Comparison of ENCODE assay signal across 10 mouse cellular contexts in genomic region chr15:78878792-78879516, GRCm38 (mm10). TPM values are rescaled to one million over a fixed set of nuclear protein-coding genes. Genes with fewer than 3 reads are reported as not detected.
DNase-seq lines count a peak whose midpoint lies in the region; ATAC-seq and TF ChIP-seq lines count a peak whose summit lies in the region.
"Not testable (repeated sequence)": the region's sequence is repeated elsewhere in the genome, so short reads cannot be mapped to it uniquely, and the experiment has no call there.
"Had no signal": no experiment of that assay in that cellular context is flagged by ENCODE, and none has a peak within 500 bp of the region (broad histone marks: within the 10 kb centered on the region; RNA-seq: fewer than 3 reads in every experiment).

No protein-coding gene starts in this region.

- ATAC-seq in forebrain, embryonic 13.5 days; heart, embryonic 15.5 days (replicated peaks; ENCODE audit: insufficient number of reproducible peaks, insufficient read depth, low FRiP score, low read depth); kidney, embryonic 15.5 days (replicated peaks; ENCODE audit: low FRiP score); liver, embryonic 15.5 days (ENCODE audit: insufficient read depth): not testable (repeated sequence)

- H3K9me3 ChIP-seq in forebrain, embryonic 13.5 days (replicated peaks); heart, embryonic 15.5 days (replicated peaks); kidney, embryonic 15.5 days (replicated peaks); liver, embryonic 15.5 days (replicated peaks): not testable (repeated sequence)

- not testable (repeated sequence) for H3ac ChIP-seq in myocyte (ENCODE audit: control insufficient read depth, insufficient read length)

- not testable (repeated sequence) for H3K4me3 ChIP-seq in bone marrow, adult 2 months (replicated peaks; ENCODE audit: control insufficient read depth, low read depth, low read length); forebrain, embryonic 13.5 days; heart, embryonic 15.5 days; kidney, embryonic 15.5 days (replicated peaks); liver, embryonic 15.5 days (replicated peaks)
- H3K4me3 ChIP-seq in myocyte, result peak overlapping the region; percentile 68

- peak; percentile 62 to 78 for DNase-seq in lung, postnatal 4 days
- DNase-seq in thymus, postnatal 0 days (ENCODE audit: low spot score), result peak; percentile 41

- peak overlapping the region; percentile 59 for H3K27ac ChIP-seq in bone marrow, adult 2 months (ENCODE audit: control insufficient read depth, insufficient read depth, low read depth, low read length, poor library complexity)
- not testable (repeated sequence) for H3K27ac ChIP-seq in forebrain, embryonic 13.5 days
- H3K27ac ChIP-seq in heart, embryonic 15.5 days, result 0 out of 2 replicates have a peak overlapping the region, but pooled peaks have one; percentile 7
- H3K27ac ChIP-seq in kidney, embryonic 15.5 days, result peak overlapping the region; percentile 51
- H3K27ac ChIP-seq in liver, embryonic 15.5 days (replicated peaks), result peak overlapping the region; percentile 96

- not testable (repeated sequence) for H3K79me2 ChIP-seq in myocyte (ENCODE audit: control insufficient read depth, insufficient read depth)

- not testable (repeated sequence) for TF ChIP-seq CTCF in bone marrow, adult 2 months (IDR thresholded peaks at IDR 0.05; ENCODE audit: control insufficient read depth, insufficient read depth, low read length)

- peaks cover 41% of the 10 kb centered on the region for H3K36me3 ChIP-seq in forebrain, embryonic 13.5 days (ENCODE audit: poor library complexity, severe bottlenecking)
- peaks cover 31% of the 10 kb centered on the region for H3K36me3 ChIP-seq in heart, embryonic 15.5 days
- H3K36me3 ChIP-seq in kidney, embryonic 15.5 days, result peaks cover 43% of the 10 kb centered on the region
- peaks cover 36% of the 10 kb centered on the region for H3K36me3 ChIP-seq in liver, embryonic 15.5 days (replicated peaks)
- peaks cover 12% of the 10 kb centered on the region for H3K36me3 ChIP-seq in myocyte (ENCODE audit: control insufficient read depth, insufficient read depth)

- 8% methylated on average over 7 of the region's 7 CpGs for WGBS in bone marrow, adult 2 months
- 77% methylated on average over 7 of the region's 7 CpGs for WGBS in forebrain, embryonic 13.5 days
- 45% methylated on average over 7 of the region's 7 CpGs for WGBS in heart, embryonic 15.5 days
- WGBS in kidney, embryonic 15.5 days, result 27% methylated on average over 7 of the region's 7 CpGs
- 22% methylated on average over 7 of the region's 7 CpGs for WGBS in liver, embryonic 15.5 days (ENCODE audit: insufficient replicate concordance)

- TF ChIP-seq POLR2A in bone marrow, adult 2 months (IDR thresholded peaks at IDR 0.05; ENCODE audit: borderline replicate concordance, control insufficient read depth, low read depth, low read length); myocyte (IDR thresholded peaks at IDR 0.05; ENCODE audit: insufficient read length, low read depth): not testable (repeated sequence)

- H3K9ac ChIP-seq in forebrain, embryonic 13.5 days, result 0 out of 2 replicates have a peak overlapping the region, but pooled peaks have one; percentile 9
- not testable (repeated sequence) for H3K9ac ChIP-seq in heart, embryonic 15.5 days; liver, embryonic 15.5 days
- H3K9ac ChIP-seq in kidney, embryonic 15.5 days, result 0 out of 2 replicates have a peak overlapping the region, but pooled peaks have one; percentile 14

- H3K27me3 ChIP-seq in forebrain, embryonic 13.5 days; heart, embryonic 15.5 days; kidney, embryonic 15.5 days; liver, embryonic 15.5 days; myocyte (ENCODE audit: control insufficient read depth, insufficient read depth, insufficient read length): not testable (repeated sequence)

- not testable (repeated sequence) for H3K4me1 ChIP-seq in bone marrow, adult 2 months (ENCODE audit: control insufficient read depth, insufficient read depth, low read length)
- peaks cover 43% of the 10 kb centered on the region for H3K4me1 ChIP-seq in forebrain, embryonic 13.5 days
- H3K4me1 ChIP-seq in heart, embryonic 15.5 days (replicated peaks), result peaks cover 37% of the 10 kb centered on the region
- peaks cover 38% of the 10 kb centered on the region for H3K4me1 ChIP-seq in kidney, embryonic 15.5 days
- H3K4me1 ChIP-seq in liver, embryonic 15.5 days (replicated peaks), result peaks cover 59% of the 10 kb centered on the region

- H3K4me2 ChIP-seq in forebrain, embryonic 13.5 days, result peak overlapping the region; percentile 85
- peak overlapping the region; percentile 9; the same call in 1 of the 2 replicates for H3K4me2 ChIP-seq in heart, embryonic 15.5 days
- peak overlapping the region; percentile 84 for H3K4me2 ChIP-seq in kidney, embryonic 15.5 days
- peak overlapping the region; percentile 86; the same call in 1 of the 2 replicates for H3K4me2 ChIP-seq in liver, embryonic 15.5 days
- peak overlapping the region; percentile 99 for H3K4me2 ChIP-seq in myocyte (ENCODE audit: low read depth)

RNA-seq across cellular contexts. Expression of gene Gga1, which starts 2.0 kb away (rescaled TPM):
- 25.8 and 55.3 TPM in 2 replicates for polyA plus RNA-seq in bone marrow, adult 2 months (2011; ENCODE audit: insufficient read depth, insufficient read length, low replicate concordance, missing spikeins)
- 50.3 and 53.7 TPM in 2 replicates for polyA plus RNA-seq in forebrain, embryonic 13.5 days (2015; fragmentation: Nextera tagmentation; extraction: Ambion mirVana)
- polyA plus RNA-seq in heart, embryonic 15.5 days (2015; fragmentation: Nextera tagmentation; extraction: Ambion mirVana), result 39.7 and 48.4 TPM in 2 replicates
- polyA plus RNA-seq in kidney, embryonic 15.5 days (2015; fragmentation: Nextera tagmentation; extraction: Ambion mirVana), result 49.5 and 55.5 TPM in 2 replicates
- 21.4 and 23.6 TPM in 2 replicates for polyA plus RNA-seq in liver, embryonic 15.5 days (2015; fragmentation: Nextera tagmentation; extraction: Ambion mirVana)
- 89.3 TPM for polyA plus RNA-seq in myocyte (2012; fragmentation: generic; extraction: Trizol)
- 42.4 and 42.5 TPM in 2 replicates for polyA plus RNA-seq in thymus, postnatal 0 days (2015; fragmentation: Nextera tagmentation; extraction: Ambion mirVana)

RNA-seq across cellular contexts. Expression of gene Gm49510, which starts 20.5 kb away (rescaled TPM):
- polyA plus RNA-seq in bone marrow, adult 2 months (2011; ENCODE audit: insufficient read depth, insufficient read length, low replicate concordance, missing spikeins), result not detected in 2 replicates
- 0.15 and 0.16 TPM in 2 replicates for polyA plus RNA-seq in forebrain, embryonic 13.5 days (2015; fragmentation: Nextera tagmentation; extraction: Ambion mirVana)
- 0.53 TPM in 1 of 2 replicates, not detected in the other for polyA plus RNA-seq in heart, embryonic 15.5 days (2015; fragmentation: Nextera tagmentation; extraction: Ambion mirVana)
- 0.14 and 0.60 TPM in 2 replicates for polyA plus RNA-seq in kidney, embryonic 15.5 days (2015; fragmentation: Nextera tagmentation; extraction: Ambion mirVana)
- polyA plus RNA-seq in liver, embryonic 15.5 days (2015; fragmentation: Nextera tagmentation; extraction: Ambion mirVana), result 0.08 and 0.26 TPM in 2 replicates
- polyA plus RNA-seq in myocyte (2012; fragmentation: generic; extraction: Trizol), result 0.04 TPM
- 0.10 and 0.32 TPM in 2 replicates for polyA plus RNA-seq in thymus, postnatal 0 days (2015; fragmentation: Nextera tagmentation; extraction: Ambion mirVana)
- polyA plus RNA-seq: testis, adult 2 months had no signal

RNA-seq across cellular contexts. Expression of gene Sh3bp1, which starts 20.6 kb away (rescaled TPM):
- 18.9 and 63.2 TPM in 2 replicates for polyA plus RNA-seq in bone marrow, adult 2 months (2011; ENCODE audit: insufficient read depth, insufficient read length, low replicate concordance, missing spikeins)
- 3.7 and 5.4 TPM in 2 replicates for polyA plus RNA-seq in forebrain, embryonic 13.5 days (2015; fragmentation: Nextera tagmentation; extraction: Ambion mirVana)
- polyA plus RNA-seq in heart, embryonic 15.5 days (2015; fragmentation: Nextera tagmentation; extraction: Ambion mirVana), result 15.1 and 24.5 TPM in 2 replicates
- polyA plus RNA-seq in kidney, embryonic 15.5 days (2015; fragmentation: Nextera tagmentation; extraction: Ambion mirVana), result 34.4 and 41.6 TPM in 2 replicates
- polyA plus RNA-seq in liver, embryonic 15.5 days (2015; fragmentation: Nextera tagmentation; extraction: Ambion mirVana), result 14.4 and 15.3 TPM in 2 replicates
- polyA plus RNA-seq in myocyte (2012; fragmentation: generic; extraction: Trizol), result 11.1 TPM
- 27.7 and 39.1 TPM in 2 replicates for polyA plus RNA-seq in thymus, postnatal 0 days (2015; fragmentation: Nextera tagmentation; extraction: Ambion mirVana)

RNA-seq across cellular contexts. Expression of gene Lgals2, which starts 23.6 kb away (rescaled TPM):
- not detected in 2 replicates for polyA plus RNA-seq in bone marrow, adult 2 months (2011; ENCODE audit: insufficient read depth, insufficient read length, low replicate concordance, missing spikeins)
- not detected in 2 replicates for polyA plus RNA-seq in forebrain, embryonic 13.5 days (2015; fragmentation: Nextera tagmentation; extraction: Ambion mirVana)
- 0.43 and 0.45 TPM in 2 replicates for polyA plus RNA-seq in heart, embryonic 15.5 days (2015; fragmentation: Nextera tagmentation; extraction: Ambion mirVana)
- polyA plus RNA-seq in kidney, embryonic 15.5 days (2015; fragmentation: Nextera tagmentation; extraction: Ambion mirVana), result 0.60 and 1.8 TPM in 2 replicates
- polyA plus RNA-seq in liver, embryonic 15.5 days (2015; fragmentation: Nextera tagmentation; extraction: Ambion mirVana), result 7.7 and 9.5 TPM in 2 replicates
- polyA plus RNA-seq in myocyte (2012; fragmentation: generic; extraction: Trizol), result 2.2 TPM
- polyA plus RNA-seq in thymus, postnatal 0 days (2015; fragmentation: Nextera tagmentation; extraction: Ambion mirVana), result 3.3 and 5.1 TPM in 2 replicates
- polyA plus RNA-seq: limb, embryonic 11.5 days had no signal

RNA-seq across cellular contexts. Expression of gene Pdxp, which starts 34.8 kb away (rescaled TPM):
- polyA plus RNA-seq in bone marrow, adult 2 months (2011; ENCODE audit: insufficient read depth, insufficient read length, low replicate concordance, missing spikeins), result 5.7 and 8.0 TPM in 2 replicates
- 54.4 and 55.5 TPM in 2 replicates for polyA plus RNA-seq in forebrain, embryonic 13.5 days (2015; fragmentation: Nextera tagmentation; extraction: Ambion mirVana)
- 16.2 and 20.4 TPM in 2 replicates for polyA plus RNA-seq in heart, embryonic 15.5 days (2015; fragmentation: Nextera tagmentation; extraction: Ambion mirVana)
- 13.7 and 15.0 TPM in 2 replicates for polyA plus RNA-seq in kidney, embryonic 15.5 days (2015; fragmentation: Nextera tagmentation; extraction: Ambion mirVana)
- polyA plus RNA-seq in liver, embryonic 15.5 days (2015; fragmentation: Nextera tagmentation; extraction: Ambion mirVana), result 5.4 and 5.6 TPM in 2 replicates
- polyA plus RNA-seq in myocyte (2012; fragmentation: generic; extraction: Trizol), result 33.1 TPM
- polyA plus RNA-seq in thymus, postnatal 0 days (2015; fragmentation: Nextera tagmentation; extraction: Ambion mirVana), result 16.3 and 16.5 TPM in 2 replicates

Comparison
In these comparisons a context has a peak if more than half of its experiments do, and no peak if none do; other contexts are left out.
1. H3K4me2 ChIP-seq: peak in every context shown above with its lines; median percentile 99 in myocyte; 86 in liver, embryonic 15.5 days; 85 in forebrain, embryonic 13.5 days; 84 in kidney, embryonic 15.5 days; 9 in heart, embryonic 15.5 days.